ENCODE assay signal across 8 mouse cellular contexts in the genomic region with DNA sequence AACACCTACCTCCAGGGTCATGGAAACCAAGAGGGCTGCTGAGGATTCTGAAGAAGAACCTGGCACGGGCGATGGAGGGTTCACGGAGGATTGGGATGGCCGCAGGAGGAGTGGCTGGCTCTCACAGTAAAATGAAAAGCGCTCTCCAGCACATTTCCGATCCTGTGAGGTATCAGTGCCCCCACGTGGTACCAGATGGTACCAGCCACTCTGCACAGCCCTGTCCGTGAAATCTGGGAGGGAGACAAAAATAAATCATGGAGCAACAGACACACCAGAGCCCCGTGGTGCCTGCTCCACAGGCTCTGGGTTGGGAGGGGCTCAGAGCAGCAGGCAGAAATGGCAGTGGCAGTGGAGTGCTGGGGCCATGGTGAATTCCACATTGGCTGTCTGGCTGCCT. TPM values are rescaled to one million over a fixed set of nuclear protein-coding genes. Genes with fewer than 3 reads are reported as not detected.
DNase-seq lines count a peak whose midpoint lies in the region; ATAC-seq and TF ChIP-seq lines count a peak whose summit lies in the region.

No protein-coding gene starts in this region.

- H3K9ac ChIP-seq in heart, embryonic 16.5 days (ENCODE audit: low read length): no peak overlapping the region
- H3K9ac ChIP-seq in neural tube, embryonic 14.5 days (replicated peaks; ENCODE audit: low read depth, low read length): no peak overlapping the region

- H3K4me1 ChIP-seq in kidney, adult 2 months (ENCODE audit: control insufficient read depth, insufficient read depth, low read length): no peaks in the 10 kb centered on the region
- no peaks in the 10 kb centered on the region; the same call in 1 of the 2 replicates for H3K4me1 ChIP-seq in heart, embryonic 16.5 days (ENCODE audit: control insufficient read depth, insufficient read depth, low read length)
- H3K4me1 ChIP-seq in neural tube, embryonic 14.5 days (ENCODE audit: control insufficient read depth, insufficient read depth, low read length): no peaks in the 10 kb centered on the region

- no peaks in the 10 kb centered on the region for H3K9me3 ChIP-seq in heart, embryonic 16.5 days (replicated peaks; ENCODE audit: control insufficient read depth, low read length)
- no peaks in the 10 kb centered on the region for H3K9me3 ChIP-seq in neural tube, embryonic 14.5 days (ENCODE audit: control insufficient read depth, low read length)

- H3K4me3 ChIP-seq in kidney, adult 2 months (ENCODE audit: insufficient read depth, low read depth, low read length): no peak overlapping the region
- no peak overlapping the region for H3K4me3 ChIP-seq in heart, embryonic 16.5 days (ENCODE audit: low read length)
- no peak overlapping the region for H3K4me3 ChIP-seq in left cerebral cortex, adult 2 months
- no peak overlapping the region for H3K4me3 ChIP-seq in neural tube, embryonic 14.5 days (ENCODE audit: low read depth, low read length)

- H3K36me3 ChIP-seq in kidney, adult 2 months (ENCODE audit: control insufficient read depth, insufficient read depth, low read length): no peaks in the 10 kb centered on the region
- H3K36me3 ChIP-seq in heart, embryonic 16.5 days (ENCODE audit: control insufficient read depth, insufficient read depth): no peaks in the 10 kb centered on the region
- H3K36me3 ChIP-seq in neural tube, embryonic 14.5 days (ENCODE audit: control insufficient read depth, insufficient read depth, low read length): no peaks in the 10 kb centered on the region

- H3K27ac ChIP-seq in kidney, adult 2 months (ENCODE audit: insufficient read depth, low read depth, low read length): no peak overlapping the region
- H3K27ac ChIP-seq in heart, embryonic 16.5 days (ENCODE audit: low read length): no peak overlapping the region
- H3K27ac ChIP-seq in left cerebral cortex, adult 2 months: no peak overlapping the region
- H3K27ac ChIP-seq in neural tube, embryonic 14.5 days (ENCODE audit: low read depth, low read length): no peak overlapping the region

- TF ChIP-seq POLR2A in kidney, adult 2 months (IDR thresholded peaks at IDR 0.05; ENCODE audit: low read depth, low read length): no peak

- intact Hi-C loops in left cerebral cortex, adult 2 months (cut with DNase I): loop anchor here (1.0 kb wide), 1 partner anchor 54 kb away; no protein-coding TSS in a partner anchor

- TF ChIP-seq CTCF in kidney, adult 2 months (conservative IDR thresholded peaks at IDR 0.05; ENCODE audit: insufficient read depth, insufficient read length, low read depth, low read length): no peak; the same call in 1 of the 2 replicates
- TF ChIP-seq CTCF in left cerebral cortex, adult 2 months (IDR thresholded peaks at IDR 0.05): peak; percentile 45

- 0 out of 2 replicates have a peak, but pooled peaks have one; percentile 43 for ATAC-seq in heart, embryonic 16.5 days (replicated peaks; ENCODE audit: extremely low read depth, insufficient read depth, low FRiP score)
- ATAC-seq in neural tube, embryonic 14.5 days (ENCODE audit: low read depth): peak; percentile 76; the same call in 1 of the 2 replicates
- no peak for ATAC-seq in megakaryocyte progenitor cell, adult 5-6 weeks (replicated peaks; ENCODE audit: poor library complexity)
- no peak for ATAC-seq in erythroid progenitor cell, adult 5-6 weeks (replicated peaks; ENCODE audit: low FRiP score, poor library complexity, severe bottlenecking)

- H3K27me3 ChIP-seq in kidney, adult 2 months (replicated peaks; ENCODE audit: control insufficient read depth, insufficient read depth, low read length): no peaks in the 10 kb centered on the region
- H3K27me3 ChIP-seq in heart, embryonic 16.5 days (ENCODE audit: control insufficient read depth, insufficient read depth, low read length): peaks cover 6% of the 10 kb centered on the region; the same call in 1 of the 2 replicates
- H3K27me3 ChIP-seq in neural tube, embryonic 14.5 days (ENCODE audit: control insufficient read depth, insufficient read depth, low read length): no peaks in the 10 kb centered on the region

- DNase-seq in kidney, postnatal 10 days: peak; percentile 60
- DNase-seq in kidney, adult 2 months: no peak
- DNase-seq in cerebellum, postnatal 36 days: peak; percentile 77 to 80
- peak; percentile 50 to 59 for DNase-seq in left cerebral cortex, adult 2 months (ENCODE audit: extremely low spot score in 1 of 2, low spot score in 2 of 2)

- 13% methylated on average over 9 of the region's 9 CpGs for WGBS in kidney, adult 2 months
- WGBS in heart, embryonic 16.5 days: 23% methylated on average over 9 of the region's 9 CpGs
- 32% methylated on average over 9 of the region's 9 CpGs for WGBS in neural tube, embryonic 14.5 days

- no peak overlapping the region for H3K4me2 ChIP-seq in heart, embryonic 16.5 days (ENCODE audit: low read depth, low read length)
- H3K4me2 ChIP-seq in neural tube, embryonic 14.5 days (ENCODE audit: low read depth, low read length): no peak overlapping the region

RNA-seq across cellular contexts. Expression of a gene that starts 18.6 kb away (rescaled TPM):
- polyA plus RNA-seq in kidney, adult 2 months (2012; rRNA removed): 1.2 and 1.8 TPM in 2 replicates
- 9.1 and 10.3 TPM in 2 replicates for polyA plus RNA-seq in heart, embryonic 16.5 days (2015; fragmentation: Nextera tagmentation; extraction: Ambion mirVana)
- total RNA-seq in left cerebral cortex, adult 2 months (2021): 1 to 10 TPM; 4.2 to 5.6 TPM
- polyA plus RNA-seq in neural tube, embryonic 14.5 days (2014; fragmentation: Nextera tagmentation; extraction: Ambion mirVana): 2.2 TPM in 2 replicates
- not detected in 2 replicates for total RNA-seq in megakaryocyte progenitor cell, adult 5-6 weeks (2015)
- not detected in 2 replicates for total RNA-seq in megakaryocyte progenitor cell, adult 5-6 weeks (2017)
- not detected in 2 replicates for total RNA-seq in erythroid progenitor cell, adult 5-6 weeks (2015; ENCODE audit: low replicate concordance)
- total RNA-seq in erythroid progenitor cell, adult 5-6 weeks (2017; ENCODE audit: low replicate concordance): not detected in 2 replicates

Comparison
In these comparisons a context has a peak if more than half of its experiments do, and no peak if none do; other contexts are left out.
1. ATAC-seq: peak in heart, embryonic 16.5 days (single experiment) and neural tube, embryonic 14.5 days (single experiment); none in megakaryocyte progenitor cell, adult 5-6 weeks (single experiment) and erythroid progenitor cell, adult 5-6 weeks (single experiment).
2. RNA of a gene that starts 18.6 kb away (total RNA-seq): 4.2 to 5.6 TPM in left cerebral cortex, adult 2 months; not detected in megakaryocyte progenitor cell, adult 5-6 weeks and not detected in erythroid progenitor cell, adult 5-6 weeks; every median in the first group is over 4 times any median in the second.